Mouse (Mus musculus) hindbrain, postnatal 0 days (tissue): ENCODE measurements around the gene Sik1. TPM values are rescaled to one million over a fixed set of nuclear protein-coding genes. Genes with fewer than 3 reads are reported as not detected.

ENCODE experiments used
- ATAC-seq: fragments of 200-750 bp; cut with Nextera tagmentation; 2 replicates; pipeline ENCODE4 v1.8.0; 2017; ENCODE audit warnings: mild to moderate bottlenecking, moderate TSS enrichment, moderate library complexity
- DNase-seq: peaks from one replicate; pipeline ENCODE4 v3.0.0-alpha.2; 2015; ENCODE audit warnings: low spot score
- H3K27ac ChIP-seq: fragments of 300-500 bp; sonication (generic); 2 replicates; pipeline ENCODE4 v1.5.1; 2014; ENCODE audit warnings: mild to moderate bottlenecking
- H3K27me3 ChIP-seq: fragments of 300-500 bp; sonication (generic); 2 replicates; pipeline ENCODE4 v1.6.1; 2014; ENCODE audit warnings: low read length, mixed read lengths; ENCODE audit not compliant: insufficient read depth
- H3K36me3 ChIP-seq: fragments of 300-500 bp; sonication (generic); 2 replicates; pipeline ENCODE4 v1.6.1; 2014; ENCODE audit warnings: low read length, mixed read lengths; ENCODE audit not compliant: insufficient read depth
- H3K4me1 ChIP-seq: fragments of 300-500 bp; sonication (generic); 2 replicates; pipeline ENCODE4 v1.6.1; 2014; ENCODE audit warnings: antibody characterized with exemption, low read length, mixed read lengths; ENCODE audit not compliant: insufficient read depth
- H3K4me2 ChIP-seq: fragments of 300-500 bp; sonication (generic); 2 replicates; pipeline ENCODE4 v1.6.1; 2014; ENCODE audit warnings: low read depth, mild to moderate bottlenecking, low read length, moderate library complexity, mixed read lengths
- H3K4me3 ChIP-seq: fragments of 300-500 bp; sonication (generic); 2 replicates; pipeline ENCODE4 v1.5.1; 2014; ENCODE audit warnings: low read length
- H3K9ac ChIP-seq: fragments of 300-500 bp; sonication (generic); replicated peaks from 2 replicates; pipeline ENCODE4 v1.6.1; 2014; ENCODE audit warnings: mild to moderate bottlenecking, low read length, moderate library complexity, mixed read lengths
- H3K9me3 ChIP-seq: fragments of 300-500 bp; sonication (generic); 2 replicates; pipeline ENCODE4 v1.6.1; 2016; ENCODE audit warnings: low read length, mixed read lengths
- CTCF ChIP-seq: IDR thresholded peaks from 2 replicates; pipeline ENCODE4 v1.5.1; 2016; ENCODE audit warnings: antibody characterized with exemption, control low read depth, low read depth
- whole genome bisulfite sequencing: fragments of 180-500 bp; shearing (Covaris S2); extraction: QIAGEN DNeasy Blood & Tissue Kit; methylation state at CpG from one replicate; pipeline ENCODE4 v1.1.7; 2014; 5-methylcytosine and 5-hydroxymethylcytosine counted together
- polyA plus RNA-seq: library from polyadenylated mRNA; unstranded; fragments of >200 nt; fragmentation: Nextera tagmentation; extraction: Ambion mirVana; gene quantifications from 2 replicates; pipeline ENCODE4 v1.2.1, GENCODE M21; 2015
- total RNA-seq: library from RNA; depleted of rRNA; stranded (reverse); fragments of >200 nt; gene quantifications from 2 replicates; pipeline ENCODE4 v1.2.3, GENCODE M21; 2014

Sik1 gene
- total and polyA plus RNA-seq, 2 experiments from 2014 or later, result 18.1 to 39.6 TPM

DNA sequence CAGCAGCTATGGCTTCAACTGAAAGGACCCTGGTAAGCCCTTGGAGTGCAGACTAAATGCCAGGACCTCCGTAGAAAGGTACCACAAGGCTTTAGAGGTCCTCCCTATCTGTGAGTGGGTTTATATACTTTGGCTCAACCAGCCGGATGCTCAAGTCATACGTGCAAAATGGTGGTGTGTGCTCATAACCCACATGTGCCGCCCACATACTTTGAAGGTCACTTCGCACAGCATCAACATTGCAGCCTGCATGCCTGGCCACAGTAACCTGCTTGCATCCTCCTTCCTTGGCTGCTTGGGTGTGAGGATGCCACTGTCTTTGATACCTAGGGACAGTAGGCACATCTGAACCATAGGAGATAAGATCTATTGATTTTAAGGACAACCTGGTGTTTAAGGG is 26.7 kb downstream of the Sik1 start:
- H3K36me3 ChIP-seq, result no peaks in the 10 kb centered on the region
- H3K9me3 ChIP-seq, result no peaks in the 10 kb centered on the region
- DNase-seq (no peak), ATAC-seq (no peak)
- WGBS, result 95% methylated on average over 5 of the region's 5 CpGs
- no peak overlapping the region for H3K4me3 ChIP-seq
- H3K4me1 ChIP-seq, result peaks cover 5% of the 10 kb centered on the region
- no peak overlapping the region for H3K9ac ChIP-seq
- H3K27me3 ChIP-seq, result no peaks in the 10 kb centered on the region
- no peak overlapping the region for H3K27ac ChIP-seq
- H3K4me2 ChIP-seq, result no peak overlapping the region
- TF ChIP-seq CTCF, result no peak

DNA sequence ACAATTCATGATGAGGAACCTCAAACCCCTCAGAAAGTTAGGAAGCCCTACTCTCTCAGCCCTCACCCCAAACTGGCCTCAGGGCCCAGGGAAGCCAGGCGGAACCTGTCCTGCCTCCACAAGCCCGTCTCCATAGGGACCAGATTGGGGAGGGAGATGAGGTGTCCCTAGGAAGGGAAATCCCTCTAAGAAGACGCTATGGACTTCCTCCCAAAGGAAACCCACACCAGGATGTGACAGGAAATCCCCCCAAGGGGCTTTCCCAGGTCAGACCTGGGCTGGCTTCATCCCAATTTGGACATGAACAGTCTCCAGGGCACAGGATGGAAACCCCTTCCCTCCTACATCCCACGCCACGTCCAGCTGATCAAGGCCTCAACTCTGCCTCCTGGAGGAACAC is 27.5 kb downstream of the Sik1 start:
- Histone ChIP-seq H3K36me3 (no peaks in the 10 kb centered on the region), H3K4me2 (no peak overlapping the region), H3K4me1 (peaks cover 5% of the 10 kb centered on the region), H3K9me3 (no peaks in the 10 kb centered on the region), H3K27ac (no peak overlapping the region), H3K4me3 (no peak overlapping the region), H3K9ac (no peak overlapping the region), H3K27me3 (no peaks in the 10 kb centered on the region)
- DNase-seq (no peak), ATAC-seq (no peak)
- no peak for TF ChIP-seq CTCF
- 67% methylated on average over 5 of the region's 5 CpGs for WGBS

DNA sequence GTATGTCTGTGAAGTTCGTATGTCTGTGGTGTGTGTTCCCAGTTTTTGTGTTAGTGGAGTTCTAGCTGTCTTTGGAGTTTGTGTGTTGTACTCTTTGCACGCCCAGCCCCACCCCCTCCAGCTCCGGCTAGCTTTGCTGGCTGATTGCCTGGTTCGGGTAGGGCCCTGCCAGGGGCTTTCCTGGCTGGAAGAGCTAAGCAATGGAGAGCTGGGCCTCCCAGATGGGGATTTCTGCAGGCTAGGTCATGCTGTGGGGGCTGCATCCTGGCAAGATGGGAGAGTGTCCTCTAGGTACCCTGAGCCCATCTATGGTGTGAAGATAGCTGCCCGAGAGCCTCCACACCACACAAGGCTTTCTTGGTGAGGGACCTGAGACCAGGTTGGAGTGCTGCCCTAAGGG is 28.4 kb downstream of the Sik1 start:
- no peaks in the 10 kb centered on the region for H3K27me3 ChIP-seq
- H3K4me3 ChIP-seq, result no peak overlapping the region
- H3K36me3 ChIP-seq, result no peaks in the 10 kb centered on the region
- WGBS, result 39% methylated on average over 5 of the region's 5 CpGs
- TF ChIP-seq CTCF, result no peak
- H3K4me2 ChIP-seq, result no peak overlapping the region
- peaks cover 5% of the 10 kb centered on the region for H3K4me1 ChIP-seq
- ATAC-seq, result peak; percentile 84
- H3K9me3 ChIP-seq, result no peaks in the 10 kb centered on the region
- H3K9ac ChIP-seq, result no peak overlapping the region
- peak overlapping the region; percentile 54; the same call in 1 of the 2 replicates for H3K27ac ChIP-seq
- DNase-seq, result peak; percentile 87

DNA sequence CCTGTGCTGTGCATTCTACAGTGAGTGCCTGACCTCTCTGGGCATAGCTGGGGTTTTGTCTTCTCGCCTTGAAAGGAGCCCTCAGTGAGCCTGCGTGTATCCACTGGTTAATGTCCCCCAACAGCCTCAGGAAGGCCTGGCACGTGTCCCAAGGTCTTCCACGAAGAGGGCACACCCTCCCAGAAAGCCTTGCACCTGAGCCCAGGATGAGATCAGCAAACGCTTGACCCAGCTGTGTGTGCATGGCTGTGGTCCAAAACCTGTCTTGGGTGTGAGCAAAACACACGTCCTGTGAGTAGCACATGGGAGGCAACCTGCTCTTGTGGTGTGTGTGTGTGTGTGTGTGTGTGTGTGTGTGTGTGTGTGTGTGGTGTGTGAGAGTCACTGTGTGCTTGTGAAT is 28.9 kb downstream of the Sik1 start:
- ATAC-seq (no peak), DNase-seq (peak; percentile 46)
- Histone ChIP-seq H3K27me3 (no peaks in the 10 kb centered on the region), H3K27ac (no peak overlapping the region), H3K36me3 (no peaks in the 10 kb centered on the region), H3K4me3 (no peak overlapping the region), H3K4me1 (peaks cover 5% of the 10 kb centered on the region), H3K4me2 (no peak overlapping the region), H3K9ac (no peak overlapping the region), H3K9me3 (no peaks in the 10 kb centered on the region)
- TF ChIP-seq CTCF, result no peak
- WGBS, result 25% methylated on average over 6 of the region's 6 CpGs

DNA sequence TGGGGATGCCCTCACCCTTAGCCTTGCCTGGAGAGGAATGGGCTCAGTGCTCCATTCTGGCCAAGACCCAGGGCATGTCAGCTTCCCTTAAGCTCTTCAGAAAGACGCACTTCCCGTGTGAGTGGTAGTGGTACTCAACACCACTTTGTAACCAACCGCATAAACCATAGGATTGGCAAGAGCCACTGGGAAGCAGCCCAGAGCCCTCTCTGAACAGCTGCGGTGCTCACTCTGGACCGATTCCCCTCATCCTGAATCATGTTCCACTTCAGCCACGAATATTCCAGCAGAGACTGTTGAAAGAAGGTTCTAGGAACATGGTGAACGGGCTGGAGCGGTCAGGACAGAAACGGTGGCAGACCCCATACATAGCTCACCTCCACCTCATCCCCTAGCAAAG is 29.9 kb downstream of the Sik1 start:
- H3K4me3 ChIP-seq, result no peak overlapping the region
- WGBS, result 86% methylated on average over 9 of the region's 9 CpGs
- H3K4me1 ChIP-seq, result peaks cover 5% of the 10 kb centered on the region
- TF ChIP-seq CTCF, result no peak
- H3K27ac ChIP-seq, result no peak overlapping the region
- no peaks in the 10 kb centered on the region for H3K9me3 ChIP-seq
- no peak overlapping the region for H3K9ac ChIP-seq
- no peaks in the 10 kb centered on the region for H3K36me3 ChIP-seq
- DNase-seq, result no peak
- no peaks in the 10 kb centered on the region for H3K27me3 ChIP-seq
- no peak for ATAC-seq
- no peak overlapping the region for H3K4me2 ChIP-seq

DNA sequence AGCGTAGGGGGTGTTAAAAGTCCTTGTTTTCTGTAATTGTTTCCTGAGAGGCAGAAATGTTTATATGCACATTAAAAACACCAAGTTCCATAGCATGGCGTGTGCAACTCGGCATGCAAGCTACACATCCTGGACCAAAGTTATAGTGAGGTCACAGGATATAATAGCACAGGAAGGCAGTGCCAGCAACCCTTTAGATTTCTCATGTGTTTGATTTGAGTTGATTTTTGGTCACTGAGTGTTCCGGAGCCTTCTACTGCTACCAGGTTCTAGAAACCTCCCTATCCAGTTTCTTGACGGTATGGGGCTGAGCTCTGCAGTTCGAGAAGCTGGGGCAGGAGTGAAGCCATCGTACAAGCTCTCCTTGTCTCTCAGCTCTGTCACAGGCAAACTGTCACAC is 30.8 kb downstream of the Sik1 start:
- no peaks in the 10 kb centered on the region for H3K27me3 ChIP-seq
- no peaks in the 10 kb centered on the region for H3K9me3 ChIP-seq
- no peak overlapping the region for H3K27ac ChIP-seq
- no peak for TF ChIP-seq CTCF
- peaks cover 5% of the 10 kb centered on the region for H3K4me1 ChIP-seq
- ATAC-seq (no peak), DNase-seq (no peak)
- H3K9ac ChIP-seq, result no peak overlapping the region
- no peak overlapping the region for H3K4me2 ChIP-seq
- 89% methylated on average over 7 of the region's 7 CpGs for WGBS
- H3K36me3 ChIP-seq, result no peaks in the 10 kb centered on the region
- no peak overlapping the region for H3K4me3 ChIP-seq

DNA sequence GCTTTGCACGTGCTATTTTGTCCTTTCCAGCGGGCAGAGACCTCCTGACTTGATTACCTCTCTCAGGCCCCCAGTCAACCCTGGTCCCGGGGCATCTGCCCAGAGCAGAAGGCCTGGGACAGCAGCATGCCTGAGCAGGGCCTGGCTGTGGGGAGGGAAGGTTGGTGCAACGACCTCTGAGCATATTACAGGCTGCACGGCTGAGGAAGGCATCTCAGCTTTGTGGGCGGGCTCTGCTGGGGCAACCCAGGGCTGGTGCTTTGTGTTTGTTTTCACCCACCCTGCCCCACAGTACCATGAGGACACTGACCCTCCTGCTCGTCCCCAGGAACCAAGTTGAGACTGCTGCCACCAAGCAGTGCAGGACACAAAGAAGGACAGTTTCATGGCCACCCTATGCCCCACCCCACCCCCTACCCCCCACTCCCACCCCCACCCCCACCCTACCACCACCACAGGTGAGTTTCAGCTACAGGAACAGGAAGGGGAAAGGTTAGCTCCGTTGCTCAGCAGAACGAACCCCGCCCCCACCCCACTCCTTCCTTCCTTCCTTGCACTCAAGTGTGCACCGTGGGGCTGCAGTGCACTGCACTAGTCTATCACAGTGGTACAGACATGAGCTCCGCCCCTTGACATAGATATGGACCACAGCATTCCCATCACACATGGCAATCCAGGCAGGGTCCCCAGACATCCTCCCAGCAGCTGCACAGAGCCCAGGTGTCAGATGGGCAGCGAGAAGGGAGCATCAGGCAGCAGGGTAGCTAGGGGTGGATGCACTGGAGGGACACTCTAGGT is 34.3 kb downstream of the Sik1 start:
- Histone ChIP-seq H3K36me3 (no peaks in the 10 kb centered on the region), H3K9me3 (no peaks in the 10 kb centered on the region), H3K4me3 (no peak overlapping the region), H3K9ac (no peak overlapping the region), H3K27me3 (no peaks in the 10 kb centered on the region), H3K4me1 (no peaks in the 10 kb centered on the region), H3K27ac (no peak overlapping the region), H3K4me2 (no peak overlapping the region)
- WGBS, result 52% methylated on average over 13 of the region's 13 CpGs
- ATAC-seq (no peak; the same call in 1 of the 2 replicates), DNase-seq (no peak)
- no peak for TF ChIP-seq CTCF
